In genomic region chr10:43822615-43823014, GRCm38 (mm10) we compare ENCODE assay signal across 11 mouse cellular contexts.
"Had no signal": no experiment of that assay in that cellular context is flagged by ENCODE, and none has a peak within 500 bp of the region (broad histone marks: within the 10 kb centered on the region; RNA-seq: fewer than 3 reads in every experiment).

No protein-coding gene starts in this region.

- H3K27me3 ChIP-seq: liver, embryonic 13.5 days; midbrain, embryonic 13.5 days had no signal

- H3K36me3 ChIP-seq: limb, embryonic 10.5 days; liver, embryonic 13.5 days; midbrain, embryonic 13.5 days had no signal

- H3K9me3 ChIP-seq: limb, embryonic 10.5 days; midbrain, embryonic 13.5 days had no signal

- ATAC-seq: intestine, embryonic 16.5 days; lung, postnatal 0 days; midbrain, embryonic 13.5 days had no signal

- H3K27ac ChIP-seq: limb, embryonic 10.5 days; liver, embryonic 13.5 days; midbrain, embryonic 13.5 days; stomach, postnatal 0 days had no signal

- H3K4me1 ChIP-seq: midbrain, embryonic 13.5 days had no signal

- H3K4me3 ChIP-seq: limb, embryonic 10.5 days; liver, embryonic 13.5 days; midbrain, embryonic 13.5 days had no signal

- DNase-seq: kidney, adult 8-10 months; kidney, postnatal 36 days; liver, embryonic 13.5 days; lung, adult 2 months; lung, postnatal 36 days; right cerebral cortex, postnatal 14 days had no signal
